Mouse (Mus musculus) heart, embryonic 13.5 days (tissue): ENCODE results near the gene Tmem245. TPM values are rescaled to one million over a fixed set of nuclear protein-coding genes. Genes with fewer than 3 reads are reported as not detected.

Experiments
- ATAC-seq: fragments of 200-750 bp; cut with Nextera tagmentation; 2 replicates; pipeline ENCODE4 v1.8.0; 2017; ENCODE audit warnings: moderate TSS enrichment; ENCODE audit not compliant: insufficient number of reproducible peaks, low FRiP score, low TSS enrichment; ENCODE audit errors: extremely low read depth
- H3K27ac ChIP-seq: fragments of 300-500 bp; sonication (generic); replicated peaks from 2 replicates; pipeline ENCODE4 v1.5.1; 2015; ENCODE audit warnings: moderate library complexity, mild to moderate bottlenecking, inconsistent platforms
- H3K27me3 ChIP-seq: fragments of 300-500 bp; sonication (generic); replicated peaks from 2 replicates; pipeline ENCODE4 v1.6.1; 2015; ENCODE audit warnings: mild to moderate bottlenecking, inconsistent platforms
- H3K36me3 ChIP-seq: fragments of 300-500 bp; sonication (generic); 2 replicates; pipeline ENCODE4 v1.6.1; 2015; ENCODE audit warnings: mild to moderate bottlenecking, inconsistent platforms
- H3K4me1 ChIP-seq: fragments of 300-500 bp; sonication (generic); 2 replicates; pipeline ENCODE4 v1.6.1; 2015; ENCODE audit warnings: inconsistent platforms
- H3K4me2 ChIP-seq: fragments of 300-500 bp; sonication (generic); 2 replicates; pipeline ENCODE4 v1.6.1; 2015; ENCODE audit warnings: inconsistent platforms, mild to moderate bottlenecking, moderate library complexity
- H3K4me3 ChIP-seq: fragments of 300-500 bp; sonication (generic); 2 replicates; pipeline ENCODE4 v1.5.1; 2015; ENCODE audit warnings: moderate library complexity, mild to moderate bottlenecking, inconsistent platforms
- H3K9ac ChIP-seq: fragments of 300-500 bp; sonication (generic); 2 replicates; pipeline ENCODE4 v1.6.1; 2015; ENCODE audit warnings: inconsistent platforms, mild to moderate bottlenecking, moderate library complexity
- H3K9me3 ChIP-seq: fragments of 300-500 bp; sonication (generic); 2 replicates; pipeline ENCODE4 v1.6.1; 2016; ENCODE audit warnings: inconsistent platforms
- WGBS: fragments of 180-500 bp; shearing (Covaris S2); methylation state at CpG from one replicate; pipeline ENCODE4 v1.1.7; 2015; ENCODE audit warnings: mixed read lengths; 5-methylcytosine and 5-hydroxymethylcytosine counted together
- polyA plus RNA-seq: library from polyadenylated mRNA; unstranded; fragments of >200 nt; fragmentation: Nextera tagmentation; extraction: Ambion mirVana; gene quantifications from 2 replicates; pipeline ENCODE4 v1.2.1, GENCODE M21; 2015

Gene Tmem245
- polyA plus RNA-seq, 1 experiment from 2014 or later: 14.9 TPM

- H3K4me1 ChIP-seq: peaks cover 46% of the 10 kb centered on the region
- H3K27me3 ChIP-seq: no peaks in the 10 kb centered on the region
- no peaks in the 10 kb centered on the region for H3K9me3 ChIP-seq
- no peak overlapping the region for H3K27ac ChIP-seq
- no peak overlapping the region for H3K4me2 ChIP-seq
- H3K9ac ChIP-seq: no peak overlapping the region
- H3K36me3 ChIP-seq: peaks cover 55% of the 10 kb centered on the region
- ATAC-seq: no peak
- 83% methylated on average over 4 of the region's 4 CpGs for WGBS
- H3K4me3 ChIP-seq: no peak overlapping the region
These were observed 20.3 kb downstream of the Tmem245 start for GRCm38 (mm10) chr4:56926971-56927370.

- H3K36me3 ChIP-seq: peaks cover 75% of the 10 kb centered on the region
- no peak overlapping the region for H3K4me2 ChIP-seq
- H3K27me3 ChIP-seq: no peaks in the 10 kb centered on the region
- no peak for ATAC-seq
- H3K9me3 ChIP-seq: no peaks in the 10 kb centered on the region
- H3K4me1 ChIP-seq: no peaks in the 10 kb centered on the region
- no peak overlapping the region for H3K9ac ChIP-seq
- no peak overlapping the region for H3K27ac ChIP-seq
- 84% methylated on average over 11 of the region's 11 CpGs for WGBS
- H3K4me3 ChIP-seq: no peak overlapping the region
These were observed 25.0 kb downstream of the Tmem245 start for GRCm38 (mm10) chr4:56922229-56922628.

DNA sequence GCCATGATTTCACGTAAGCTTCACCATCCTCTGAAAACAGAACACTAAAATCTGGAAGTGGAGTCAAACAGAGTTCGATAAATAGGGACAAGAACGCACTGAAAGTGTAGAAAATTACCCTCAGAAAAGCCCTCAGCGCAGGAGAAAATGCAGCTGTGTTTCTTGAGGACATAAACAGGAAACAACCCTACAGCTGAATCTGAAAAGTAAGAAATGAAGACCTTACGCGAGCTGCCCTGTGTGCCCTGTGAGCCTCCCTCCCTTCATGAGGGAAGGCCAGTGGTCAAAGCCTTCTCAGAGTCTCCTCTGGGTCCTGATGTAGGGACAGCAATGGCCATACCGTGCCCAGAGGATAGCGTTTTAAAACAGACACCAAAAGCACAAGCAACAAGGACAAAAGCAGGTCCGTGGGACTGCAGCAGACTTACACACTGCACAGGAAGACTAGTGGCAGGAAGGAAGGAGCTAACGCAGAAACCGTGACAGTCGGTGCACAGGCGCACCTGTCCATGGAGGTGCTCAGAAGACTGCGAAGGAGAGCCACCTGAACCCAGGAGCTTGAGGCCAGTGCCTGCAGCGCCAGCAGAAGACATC is 31.4 kb downstream of the Tmem245 start:
- no peak for ATAC-seq
- H3K36me3 ChIP-seq: peaks cover 74% of the 10 kb centered on the region
- no peaks in the 10 kb centered on the region for H3K27me3 ChIP-seq
- H3K4me1 ChIP-seq: peaks cover 11% of the 10 kb centered on the region
- 89% methylated on average over 15 of the region's 15 CpGs for WGBS
- no peaks in the 10 kb centered on the region for H3K9me3 ChIP-seq
- no peak overlapping the region for H3K9ac ChIP-seq
- no peak overlapping the region for H3K4me3 ChIP-seq
- H3K27ac ChIP-seq: no peak overlapping the region
- no peak overlapping the region for H3K4me2 ChIP-seq

DNA sequence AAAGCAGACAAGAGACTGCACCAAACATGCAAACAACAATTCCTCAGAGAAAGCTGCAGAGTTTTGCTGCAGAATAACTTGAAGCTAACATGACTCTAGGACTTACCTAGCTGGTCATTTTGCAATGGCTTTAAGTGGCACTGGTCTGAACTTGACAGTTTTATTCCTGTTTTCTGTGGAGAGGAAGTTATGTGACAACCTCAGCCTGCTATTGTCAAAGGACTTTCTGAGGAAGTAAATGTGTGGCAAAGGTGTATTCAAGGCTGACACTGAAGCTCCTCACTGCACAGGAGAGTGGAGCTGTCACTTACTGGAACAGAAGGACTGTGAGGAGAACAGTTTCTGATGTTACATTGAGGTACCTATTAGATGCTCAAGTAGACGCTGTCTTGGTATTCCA is 32.5 kb downstream of the Tmem245 start:
- H3K36me3 ChIP-seq: peaks cover 79% of the 10 kb centered on the region
- ATAC-seq: no peak
- WGBS: 88% methylated on average over 1 of the region's 1 CpGs
- H3K27ac ChIP-seq: no peak overlapping the region
- no peak overlapping the region for H3K4me3 ChIP-seq
- no peaks in the 10 kb centered on the region for H3K9me3 ChIP-seq
- no peak overlapping the region for H3K4me2 ChIP-seq
- no peaks in the 10 kb centered on the region for H3K27me3 ChIP-seq
- H3K9ac ChIP-seq: no peak overlapping the region
- peaks cover 11% of the 10 kb centered on the region for H3K4me1 ChIP-seq

GRCm38 (mm10) chr4:56914338-56914737 is 32.9 kb downstream of the Tmem245 start:
- H3K36me3 ChIP-seq: peaks cover 83% of the 10 kb centered on the region
- H3K27me3 ChIP-seq: no peaks in the 10 kb centered on the region
- H3K4me3 ChIP-seq: no peak overlapping the region
- ATAC-seq: no peak
- H3K9ac ChIP-seq: no peak overlapping the region
- no peaks in the 10 kb centered on the region for H3K9me3 ChIP-seq
- H3K27ac ChIP-seq: no peak overlapping the region
- H3K4me2 ChIP-seq: no peak overlapping the region
- peaks cover 11% of the 10 kb centered on the region for H3K4me1 ChIP-seq
- 88% methylated on average over 6 of the region's 6 CpGs for WGBS

DNA sequence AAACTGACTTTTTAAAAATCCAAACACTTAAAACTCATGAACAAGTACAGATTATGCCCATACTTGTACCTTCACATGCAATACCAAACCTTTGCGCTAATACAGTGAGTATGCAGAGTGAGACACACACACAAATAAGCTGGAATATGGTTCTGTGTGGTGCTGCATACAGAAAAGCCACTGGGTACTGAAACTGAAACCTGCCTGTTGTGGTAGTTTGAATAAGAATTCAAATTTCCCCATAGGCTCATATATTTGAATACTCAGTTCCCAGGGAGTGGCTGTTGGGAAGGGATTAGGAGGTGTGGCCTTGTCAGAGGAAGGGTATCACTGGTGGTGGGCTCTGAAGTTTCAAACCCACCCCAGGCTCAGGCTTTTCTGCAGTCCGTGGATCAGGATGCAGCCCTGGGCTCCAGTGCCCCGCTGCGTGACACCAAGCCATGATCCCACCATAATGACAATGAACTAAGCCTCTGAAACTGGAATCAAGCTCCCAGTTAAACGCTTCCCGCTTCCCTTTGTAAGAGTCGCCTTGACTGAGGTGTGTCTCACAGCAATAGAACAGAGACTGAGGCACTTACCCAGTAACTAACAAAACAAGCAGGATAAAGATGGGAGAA is 34.7 kb downstream of the Tmem245 start:
- 92% methylated on average over 7 of the region's 7 CpGs for WGBS
- H3K9me3 ChIP-seq: no peaks in the 10 kb centered on the region
- H3K4me3 ChIP-seq: no peak overlapping the region
- H3K36me3 ChIP-seq: peaks cover 92% of the 10 kb centered on the region
- peaks cover 11% of the 10 kb centered on the region for H3K4me1 ChIP-seq
- ATAC-seq: no peak
- H3K27ac ChIP-seq: no peak overlapping the region
- H3K9ac ChIP-seq: no peak overlapping the region
- H3K27me3 ChIP-seq: no peaks in the 10 kb centered on the region
- H3K4me2 ChIP-seq: no peak overlapping the region

GRCm38 (mm10) chr4:56909568-56909967 is 37.7 kb downstream of the Tmem245 start:
- Histone ChIP-seq H3K9me3 (no peaks in the 10 kb centered on the region), H3K9ac (no peak overlapping the region), H3K4me3 (no peak overlapping the region), H3K4me2 (no peak overlapping the region), H3K27me3 (no peaks in the 10 kb centered on the region), H3K36me3 (peaks cover 94% of the 10 kb centered on the region), H3K27ac (no peak overlapping the region), H3K4me1 (peaks cover 11% of the 10 kb centered on the region)
- no peak for ATAC-seq
- WGBS: 77% methylated on average over 3 of the region's 3 CpGs

DNA sequence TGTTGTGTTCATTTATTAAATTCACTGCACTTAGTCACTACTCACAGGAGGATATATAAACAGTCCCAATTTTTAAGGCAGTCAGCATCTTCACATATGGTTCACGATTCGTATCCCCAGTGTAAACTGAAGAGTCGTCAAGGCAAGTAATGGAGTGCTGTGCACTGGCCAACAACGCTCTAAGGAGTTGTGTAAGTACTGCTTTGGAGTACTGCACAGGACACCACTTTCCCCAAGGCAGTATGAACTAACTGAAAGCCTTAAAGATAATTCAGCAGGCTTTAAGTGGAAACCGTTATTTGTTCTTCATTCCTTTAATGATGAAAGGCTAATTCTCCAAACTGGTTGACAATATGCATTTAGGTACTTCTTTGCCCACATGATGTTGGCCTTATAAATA is 39.6 kb downstream of the Tmem245 start:
- Histone ChIP-seq H3K4me2 (no peak overlapping the region), H3K36me3 (peaks cover 94% of the 10 kb centered on the region), H3K27me3 (no peaks in the 10 kb centered on the region), H3K4me1 (peaks cover 7% of the 10 kb centered on the region; the same call in 1 of the 2 replicates), H3K27ac (no peak overlapping the region), H3K4me3 (no peak overlapping the region), H3K9ac (no peak overlapping the region), H3K9me3 (no peaks in the 10 kb centered on the region)
- WGBS: 93% methylated on average over 5 of the region's 5 CpGs
- no peak for ATAC-seq

GRCm38 (mm10) chr4:56906926-56907325 is 40.3 kb downstream of the Tmem245 start:
- no peak for ATAC-seq
- H3K4me1 ChIP-seq: peaks cover 3% of the 10 kb centered on the region; the same call in 1 of the 2 replicates
- no peak overlapping the region for H3K27ac ChIP-seq
- WGBS: 87% methylated on average over 3 of the region's 3 CpGs
- H3K9me3 ChIP-seq: peaks cover 2% of the 10 kb centered on the region; the same call in 1 of the 2 replicates
- no peaks in the 10 kb centered on the region for H3K27me3 ChIP-seq
- no peak overlapping the region for H3K4me3 ChIP-seq
- no peak overlapping the region for H3K4me2 ChIP-seq
- H3K36me3 ChIP-seq: peaks cover 97% of the 10 kb centered on the region
- no peak overlapping the region for H3K9ac ChIP-seq

DNA sequence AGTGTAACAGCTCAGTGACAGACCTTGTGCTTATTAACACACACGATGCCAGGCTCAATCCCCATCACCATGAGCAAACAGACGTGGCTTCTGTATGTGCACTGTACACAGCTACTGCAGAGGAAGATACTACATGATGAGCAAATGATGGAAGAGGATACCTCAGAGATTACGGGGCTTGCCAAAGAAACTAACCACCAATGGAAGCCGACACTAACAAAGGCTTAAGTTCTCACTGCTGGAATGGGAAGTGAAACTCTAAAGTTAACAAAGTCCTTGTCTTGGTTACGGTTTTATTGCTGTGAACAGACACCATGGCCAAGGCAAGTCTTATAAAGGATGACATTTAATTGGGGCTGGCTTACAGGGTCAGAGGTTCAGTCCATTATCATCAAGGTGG is 41.7 kb downstream of the Tmem245 start:
- Histone ChIP-seq H3K36me3 (peaks cover 97% of the 10 kb centered on the region), H3K9ac (no peak overlapping the region), H3K27me3 (no peaks in the 10 kb centered on the region), H3K27ac (no peak overlapping the region), H3K4me1 (no peaks in the 10 kb centered on the region), H3K4me3 (no peak overlapping the region), H3K4me2 (no peak overlapping the region), H3K9me3 (peaks cover 7% of the 10 kb centered on the region; the same call in 1 of the 2 replicates)
- 88% methylated on average over 5 of the region's 5 CpGs for WGBS
- no peak for ATAC-seq

GRCm38 (mm10) chr4:56901671-56902070 is 45.6 kb downstream of the Tmem245 start:
- Histone ChIP-seq H3K4me2 (no peak overlapping the region), H3K4me3 (no peak overlapping the region), H3K4me1 (peaks cover 6% of the 10 kb centered on the region; the same call in 1 of the 2 replicates), H3K9me3 (peaks cover 7% of the 10 kb centered on the region; the same call in 1 of the 2 replicates), H3K36me3 (peaks cover 99% of the 10 kb centered on the region), H3K9ac (no peak overlapping the region), H3K27ac (no peak overlapping the region), H3K27me3 (no peaks in the 10 kb centered on the region)
- WGBS: 86% methylated on average over 2 of the region's 2 CpGs
- no peak for ATAC-seq

- H3K9ac ChIP-seq: no peak overlapping the region
- no peak overlapping the region for H3K4me2 ChIP-seq
- H3K4me3 ChIP-seq: no peak overlapping the region
- H3K27ac ChIP-seq: no peak overlapping the region
- no peak for ATAC-seq
- H3K27me3 ChIP-seq: no peaks in the 10 kb centered on the region
- H3K4me1 ChIP-seq: peaks cover 6% of the 10 kb centered on the region; the same call in 1 of the 2 replicates
- WGBS: 92% methylated on average over 8 of the region's 8 CpGs
- peaks cover 7% of the 10 kb centered on the region; the same call in 1 of the 2 replicates for H3K9me3 ChIP-seq
- peaks cover 94% of the 10 kb centered on the region for H3K36me3 ChIP-seq
These were observed 48.0 kb downstream of the Tmem245 start for GRCm38 (mm10) chr4:56899216-56899615.
